Mouse (Mus musculus) liver, embryonic 16.5 days (tissue): Measurements from ENCODE around the gene Cyp39a1. TPM values are rescaled to one million over a fixed set of nuclear protein-coding genes. Genes with fewer than 3 reads are reported as not detected.

ENCODE experiments used
- ATAC-seq: fragments of 200-750 bp; cut with Nextera tagmentation; 2 replicates; pipeline ENCODE4 v1.8.0; 2017; ENCODE audit warnings: low read depth, mild to moderate bottlenecking, moderate number of reproducible peaks, moderate library complexity
- H3K27ac ChIP-seq: fragments of 300-500 bp; sonication (generic); 2 replicates; pipeline ENCODE4 v1.5.1; 2014; ENCODE audit warnings: mild to moderate bottlenecking, low read length
- H3K27me3 ChIP-seq: fragments of 300-500 bp; sonication (generic); 2 replicates; pipeline ENCODE4 v1.6.1; 2014; ENCODE audit warnings: low read depth, low read length, mixed read lengths; ENCODE audit not compliant: control insufficient read depth, insufficient read depth
- H3K36me3 ChIP-seq: fragments of 300-500 bp; sonication (generic); 2 replicates; pipeline ENCODE4 v1.6.1; 2014; ENCODE audit warnings: mild to moderate bottlenecking; ENCODE audit not compliant: control insufficient read depth, insufficient read depth
- H3K4me1 ChIP-seq: fragments of 300-500 bp; sonication (generic); 2 replicates; pipeline ENCODE4 v1.6.1; 2014; ENCODE audit warnings: low read depth, low read length, mixed read lengths; ENCODE audit not compliant: control insufficient read depth
- H3K4me2 ChIP-seq: fragments of 300-500 bp; sonication (generic); 2 replicates; pipeline ENCODE4 v1.6.1; 2014; ENCODE audit warnings: low read depth, low read length, mixed read lengths
- H3K4me3 ChIP-seq: fragments of 300-500 bp; sonication (generic); 2 replicates; pipeline ENCODE4 v1.5.1; 2014; ENCODE audit warnings: low read depth, mild to moderate bottlenecking, low read length
- H3K9ac ChIP-seq: fragments of 300-500 bp; sonication (generic); 2 replicates; pipeline ENCODE4 v1.6.1; 2014; ENCODE audit warnings: low read depth, low read length
- H3K9me3 ChIP-seq: fragments of 300-500 bp; sonication (generic); replicated peaks from 2 replicates; pipeline ENCODE4 v1.6.1; 2016; ENCODE audit warnings: low read length; ENCODE audit not compliant: control insufficient read depth
- WGBS: fragments of 180-500 bp; shearing (Covaris S2); extraction: QIAGEN DNeasy Blood & Tissue Kit; methylation state at CpG from one replicate; pipeline ENCODE4 v1.1.7; 2014; ENCODE audit not compliant: insufficient replicate concordance; 5-methylcytosine and 5-hydroxymethylcytosine counted together
- polyA plus RNA-seq: library from polyadenylated mRNA; unstranded; fragments of >200 nt; fragmentation: Nextera tagmentation; extraction: Ambion mirVana; gene quantifications from 2 replicates; pipeline ENCODE4 v1.2.1, GENCODE M21; 2015

Gene Cyp39a1
- polyA plus RNA-seq, 1 experiment from 2014 or later = 14.7 TPM

- Histone ChIP-seq H3K36me3 (no peaks in the 10 kb centered on the region), H3K4me1 (no peaks in the 10 kb centered on the region), H3K27ac (no peak overlapping the region), H3K9me3 (no peaks in the 10 kb centered on the region), H3K9ac (no peak overlapping the region), H3K27me3 (no peaks in the 10 kb centered on the region), H3K4me3 (no peak overlapping the region), H3K4me2 (no peak overlapping the region)
- WGBS = 68% methylated on average over 12 of the region's 12 CpGs
- ATAC-seq = no peak
Measured at GRCm38 (mm10) chr17:43704216-43704930, 37.1 kb downstream of the Cyp39a1 start.

- Histone ChIP-seq H3K4me1 (no peaks in the 10 kb centered on the region), H3K27me3 (no peaks in the 10 kb centered on the region), H3K4me2 (no peak overlapping the region), H3K4me3 (no peak overlapping the region), H3K36me3 (no peaks in the 10 kb centered on the region), H3K27ac (no peak overlapping the region), H3K9ac (no peak overlapping the region), H3K9me3 (no peaks in the 10 kb centered on the region)
- ATAC-seq = no peak
- WGBS = 74% methylated on average over 3 of the region's 3 CpGs
Measured at GRCm38 (mm10) chr17:43706749-43707148, 39.5 kb downstream of the Cyp39a1 start.

- Histone ChIP-seq H3K9ac (no peak overlapping the region), H3K27ac (no peak overlapping the region), H3K4me3 (no peak overlapping the region), H3K27me3 (no peaks in the 10 kb centered on the region), H3K4me1 (no peaks in the 10 kb centered on the region), H3K4me2 (no peak overlapping the region), H3K9me3 (no peaks in the 10 kb centered on the region), H3K36me3 (no peaks in the 10 kb centered on the region)
- 62% methylated on average over 3 of the region's 3 CpGs for WGBS
- no peak for ATAC-seq
Measured at GRCm38 (mm10) chr17:43707254-43707653, 40.0 kb downstream of the Cyp39a1 start.

GRCm38 (mm10) chr17:43711557-43712352 lies 44.5 kb downstream of the Cyp39a1 start:
- WGBS = 64% methylated on average over 7 of the region's 7 CpGs
- Histone ChIP-seq H3K9ac (no peak overlapping the region), H3K4me2 (no peak overlapping the region), H3K9me3 (no peaks in the 10 kb centered on the region), H3K27ac (no peak overlapping the region), H3K27me3 (no peaks in the 10 kb centered on the region), H3K4me1 (no peaks in the 10 kb centered on the region), H3K36me3 (no peaks in the 10 kb centered on the region), H3K4me3 (no peak overlapping the region)
- ATAC-seq = no peak

GRCm38 (mm10) chr17:43714191-43714590 lies 47.0 kb downstream of the Cyp39a1 start:
- WGBS = 49% methylated on average over 3 of the region's 3 CpGs
- no peak for ATAC-seq
- H3K27ac ChIP-seq = no peak overlapping the region
- H3K4me3 ChIP-seq = no peak overlapping the region
- no peak overlapping the region for H3K9ac ChIP-seq
- H3K4me2 ChIP-seq = no peak overlapping the region
- H3K27me3 ChIP-seq = no peaks in the 10 kb centered on the region
- no peaks in the 10 kb centered on the region for H3K4me1 ChIP-seq
- H3K36me3 ChIP-seq = no peaks in the 10 kb centered on the region
- no peaks in the 10 kb centered on the region for H3K9me3 ChIP-seq

GRCm38 (mm10) chr17:43716601-43717000 lies 49.4 kb downstream of the Cyp39a1 start:
- H3K9ac ChIP-seq = no peak overlapping the region

GRCm38 (mm10) chr17:43719401-43719800 lies 52.2 kb downstream of the Cyp39a1 start:
- H3K27me3 ChIP-seq = no peaks in the 10 kb centered on the region
- H3K27ac ChIP-seq = no peak overlapping the region
- H3K9me3 ChIP-seq = no peaks in the 10 kb centered on the region
- H3K9ac ChIP-seq = no peak overlapping the region
- H3K4me3 ChIP-seq = no peak overlapping the region
- ATAC-seq = no peak
- H3K4me2 ChIP-seq = no peak overlapping the region
- no peaks in the 10 kb centered on the region for H3K36me3 ChIP-seq
- WGBS = 47% methylated on average over 3 of the region's 3 CpGs
- H3K4me1 ChIP-seq = no peaks in the 10 kb centered on the region

More at GRCm38 (mm10) chr17:43716601-43717000, 49.4 kb downstream of the Cyp39a1 start:
- WGBS = 50% methylated on average over 7 of the region's 7 CpGs
- H3K27ac ChIP-seq = no peak overlapping the region
- H3K4me3 ChIP-seq = no peak overlapping the region
- no peaks in the 10 kb centered on the region for H3K27me3 ChIP-seq
- ATAC-seq = no peak
- H3K9me3 ChIP-seq = no peaks in the 10 kb centered on the region
- no peaks in the 10 kb centered on the region for H3K36me3 ChIP-seq
- no peak overlapping the region for H3K4me2 ChIP-seq
- H3K4me1 ChIP-seq = no peaks in the 10 kb centered on the region

- no peak overlapping the region for H3K4me2 ChIP-seq
- H3K9me3 ChIP-seq = no peaks in the 10 kb centered on the region; the same call in 1 of the 2 replicates
- 57% methylated on average over 2 of the region's 2 CpGs for WGBS
- H3K36me3 ChIP-seq = no peaks in the 10 kb centered on the region
- H3K4me3 ChIP-seq = no peak overlapping the region
- no peaks in the 10 kb centered on the region for H3K27me3 ChIP-seq
- no peak for ATAC-seq
- H3K4me1 ChIP-seq = no peaks in the 10 kb centered on the region
- H3K27ac ChIP-seq = no peak overlapping the region
- H3K9ac ChIP-seq = no peak overlapping the region
Measured at GRCm38 (mm10) chr17:43724480-43724879, 57.3 kb downstream of the Cyp39a1 start.

GRCm38 (mm10) chr17:43731327-43731726 lies 64.1 kb downstream of the Cyp39a1 start:
- Histone ChIP-seq H3K27ac (no peak overlapping the region), H3K4me2 (no peak overlapping the region), H3K36me3 (no peaks in the 10 kb centered on the region), H3K9me3 (no peaks in the 10 kb centered on the region), H3K27me3 (no peaks in the 10 kb centered on the region), H3K9ac (no peak overlapping the region), H3K4me3 (no peak overlapping the region), H3K4me1 (no peaks in the 10 kb centered on the region)
- WGBS = 66% methylated on average over 8 of the region's 8 CpGs
- ATAC-seq = no peak
